Mouse (Mus musculus): Measurements from ENCODE around the gene Synj1.

- TF ChIP-seq CTCF (IDR thresholded peaks at IDR 0.05; ENCODE audit: control insufficient read depth, insufficient read depth, insufficient read length), result no peak
- TF ChIP-seq MYOD1 (IDR thresholded peaks at IDR 0.05; ENCODE audit: control insufficient read depth, insufficient read length, low read depth), result no peak
- TF ChIP-seq MAX (IDR thresholded peaks at IDR 0.05), result no peak
- TF ChIP-seq USF1 (IDR thresholded peaks at IDR 0.05; ENCODE audit: low read depth), result no peak
- TF ChIP-seq CEBPB (IDR thresholded peaks at IDR 0.05; ENCODE audit: low read depth), result no peak
These were observed 107.8 kb downstream of the Synj1 start for GRCm38 (mm10) chr16:90903300-90903699.
